Mouse (Mus musculus): ENCODE results near the gene Rps15a. TPM values are rescaled to one million over a fixed set of nuclear protein-coding genes. Genes with fewer than 3 reads are reported as not detected.

Gene Rps15a
- polyA plus RNA-seq, 1 experiment from 2014 or later = 486 TPM

Other genes with a start within 250 kb of the Rps15a start
- gene Arl6ip1, start 13.5 kb upstream of the Rps15a start, polyA plus RNA-seq (2014; fragmentation: Nextera tagmentation; extraction: Ambion mirVana) = 403 and 404 TPM in 2 replicates
- gene Smg1, start 127.5 kb upstream of the Rps15a start, polyA plus RNA-seq (2014; fragmentation: Nextera tagmentation; extraction: Ambion mirVana) = 27.8 and 28.6 TPM in 2 replicates